Comparison of ENCODE assay signal across 8 mouse cellular contexts in genomic region chr2:39373068-39373779, GRCm38 (mm10).
DNase-seq lines count a peak whose midpoint lies in the region; ATAC-seq and TF ChIP-seq lines count a peak whose summit lies in the region.

No protein-coding gene starts in this region.

- no peaks in the 10 kb centered on the region for H3K4me1 ChIP-seq in hindbrain, embryonic 16.5 days (ENCODE audit: control insufficient read depth, insufficient read depth, low read depth, low read length)

- no peaks in the 10 kb centered on the region for H3K27me3 ChIP-seq in hindbrain, embryonic 16.5 days (replicated peaks; ENCODE audit: control insufficient read depth, insufficient read depth, low read length)

- no peaks in the 10 kb centered on the region for H3K9me3 ChIP-seq in hindbrain, embryonic 16.5 days (ENCODE audit: control insufficient read depth, low read length)

- H3K36me3 ChIP-seq in hindbrain, embryonic 16.5 days (ENCODE audit: control insufficient read depth, insufficient read depth, low read length): no peaks in the 10 kb centered on the region

- intact Hi-C loops in gastrocnemius, adult 2 months (cut with DNase I): loop anchor here (1.0 kb wide), 1 partner anchor 105 kb away; no protein-coding TSS in a partner anchor

- no peak overlapping the region for H3K27ac ChIP-seq in gastrocnemius, adult 2 months
- no peak overlapping the region for H3K27ac ChIP-seq in hindbrain, embryonic 16.5 days (ENCODE audit: low read depth, low read length)

- TF ChIP-seq CTCF in gastrocnemius, adult 2 months (IDR thresholded peaks at IDR 0.05): no peak; the same call in 1 of the 2 replicates

- no peak overlapping the region for H3K4me2 ChIP-seq in hindbrain, embryonic 16.5 days (ENCODE audit: low read length)

- DNase-seq in T-cell, adult 2 months (ENCODE audit: low spot score): peak; percentile 86
- DNase-seq in cerebellum, postnatal 36 days: peak; percentile 91 to 96
- DNase-seq in gastrocnemius, adult 2 months: peak; percentile 87
- DNase-seq in left cerebral cortex, adult 11 months (ENCODE audit: low spot score): peak; percentile 93
- DNase-seq in lung, postnatal 4 days: peak; percentile 88 to 93
- DNase-seq in right cerebral cortex, adult 2 months (ENCODE audit: low spot score in 2 of 2): peak; percentile 98 to 99
- DNase-seq in urinary bladder, postnatal 10 days (ENCODE audit: low spot score): peak; percentile 65

- peak; percentile 95 for ATAC-seq in hindbrain, embryonic 16.5 days

- 15% methylated on average over 7 of the region's 7 CpGs for WGBS in hindbrain, embryonic 16.5 days

- H3K9ac ChIP-seq in hindbrain, embryonic 16.5 days (ENCODE audit: low read depth, low read length): no peak overlapping the region

- H3K4me3 ChIP-seq in gastrocnemius, adult 2 months: no peak overlapping the region
- no peak overlapping the region for H3K4me3 ChIP-seq in hindbrain, embryonic 16.5 days (ENCODE audit: low read length)
